Mouse (Mus musculus) spleen, adult 18-20 months (tissue): Measurements from ENCODE around the gene Arl5b.

Experiments used
- DNase-seq, 2 experiments: peaks; one replicate each; pipeline ENCODE4 v3.0.0; 2022; ENCODE audit warnings: mixed read lengths in 2 of 2

Gene Arl5b

DNA sequence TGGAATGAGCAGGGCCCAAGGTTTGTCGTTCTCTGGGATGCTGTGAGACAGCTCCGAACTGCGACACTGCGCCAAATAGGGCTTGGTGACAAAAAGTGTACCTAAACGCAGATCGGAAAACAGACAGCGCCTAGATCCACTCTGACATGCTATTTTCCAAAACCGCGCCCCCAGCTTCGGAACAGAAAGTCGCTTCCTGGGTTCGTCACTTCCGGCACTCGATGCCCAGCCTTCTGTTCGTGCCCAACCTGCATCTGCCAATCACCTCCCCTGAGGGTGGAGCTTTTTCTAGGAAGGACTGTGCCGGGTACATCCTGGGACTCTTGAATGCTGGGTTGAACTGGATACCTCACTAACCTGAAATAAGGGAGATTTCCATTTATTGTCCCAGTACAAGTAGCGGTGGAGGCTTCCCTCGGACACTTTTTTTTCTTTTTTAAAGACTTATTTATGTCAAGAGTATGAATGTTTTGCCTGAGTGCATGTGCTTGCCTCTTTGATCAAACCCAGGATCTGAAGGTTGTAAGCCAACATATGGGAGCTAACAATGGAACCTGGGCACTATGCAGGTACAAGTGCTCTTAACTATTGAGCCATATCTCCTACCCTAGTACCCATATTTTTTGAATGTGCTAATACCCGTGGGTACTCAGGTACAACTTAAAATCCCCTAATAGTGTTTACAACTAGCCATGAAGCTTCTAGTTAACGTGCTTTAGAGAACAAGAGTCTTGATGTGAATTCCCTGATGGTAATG lies at the start of gene Arl5b:
Gene Arl5b (plus strand): TSS at position 279 of the 757 bp plus-strand sequence.
- peak; percentile 75 to 82 for DNase-seq

DNA sequence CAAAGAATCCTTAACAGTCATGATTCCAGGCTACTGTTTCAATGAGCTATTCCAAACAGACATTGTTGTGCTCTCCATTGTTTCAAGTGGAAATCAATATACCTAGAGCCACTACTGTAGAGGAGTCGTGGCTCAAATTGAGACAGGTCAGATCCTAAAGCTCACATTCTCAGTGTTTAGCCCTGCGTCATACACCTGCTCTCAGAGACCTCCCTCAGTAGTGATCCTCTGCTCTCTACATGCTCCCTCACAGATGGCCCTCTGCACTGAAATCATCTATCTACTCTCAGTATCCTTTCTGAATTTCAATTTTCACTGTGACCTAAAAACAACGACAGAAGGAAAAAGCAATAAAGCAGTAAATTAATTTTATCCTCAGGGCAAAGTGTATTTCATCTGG lies 41.7 kb upstream of the Arl5b start:
- DNase-seq = no peak

DNA sequence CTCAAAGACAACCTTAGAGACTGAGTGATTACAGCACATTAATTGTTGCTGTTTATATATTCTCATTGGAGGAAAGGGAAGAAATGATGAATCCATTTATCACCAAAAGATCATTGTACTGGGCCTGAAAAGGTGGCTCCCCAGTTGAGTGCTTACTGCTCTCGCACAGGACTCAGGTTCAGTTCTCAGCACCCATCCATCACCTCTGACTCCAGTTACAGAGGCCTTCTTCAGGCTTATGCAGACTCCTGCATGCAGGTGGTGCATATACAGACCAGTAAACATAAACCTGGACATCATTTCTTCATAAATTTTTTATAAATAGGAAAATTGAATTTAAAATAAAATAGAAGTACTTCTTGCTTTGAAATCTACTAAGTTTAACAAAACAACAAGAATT lies 41.1 kb upstream of the Arl5b start:
- no peak for DNase-seq

DNA sequence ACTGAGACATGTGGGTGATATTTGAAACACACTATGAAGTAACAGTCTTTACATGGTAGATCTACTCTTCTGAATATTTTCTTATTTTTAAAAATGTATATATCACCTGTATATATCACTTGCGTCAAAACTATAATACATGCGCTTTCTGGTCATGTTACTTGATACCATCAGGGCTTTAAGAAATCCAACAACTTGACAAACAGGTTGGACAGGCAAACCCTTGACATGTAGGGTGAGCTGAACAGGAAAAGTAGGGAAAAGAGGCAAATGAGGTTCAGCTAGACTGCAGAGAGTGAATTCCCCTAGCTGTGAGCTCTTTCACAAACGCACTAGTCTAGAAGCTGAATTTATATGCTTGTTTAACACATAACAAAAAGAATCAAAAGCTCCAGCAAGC lies 22.4 kb upstream of the Arl5b start:
- DNase-seq = no peak

DNA sequence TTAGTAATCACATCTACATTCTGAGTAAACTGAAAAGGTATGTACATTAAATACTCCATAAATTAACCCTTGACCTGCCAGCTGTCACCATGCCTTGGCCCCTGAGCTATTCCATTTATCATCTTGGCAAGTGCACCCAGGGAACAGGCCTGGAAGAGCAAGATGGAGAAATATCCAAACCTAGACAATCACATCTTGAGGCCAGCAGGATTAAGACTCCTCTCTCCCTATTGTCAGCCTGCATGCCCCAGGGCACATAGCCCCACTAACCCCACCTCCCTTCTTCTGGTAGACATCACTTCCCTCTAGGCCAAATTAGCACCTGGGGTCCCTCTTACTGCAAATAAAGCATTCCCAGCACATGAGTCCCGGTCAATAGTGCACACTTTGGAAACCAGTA lies 21.4 kb upstream of the Arl5b start:
- DNase-seq = no peak

DNA sequence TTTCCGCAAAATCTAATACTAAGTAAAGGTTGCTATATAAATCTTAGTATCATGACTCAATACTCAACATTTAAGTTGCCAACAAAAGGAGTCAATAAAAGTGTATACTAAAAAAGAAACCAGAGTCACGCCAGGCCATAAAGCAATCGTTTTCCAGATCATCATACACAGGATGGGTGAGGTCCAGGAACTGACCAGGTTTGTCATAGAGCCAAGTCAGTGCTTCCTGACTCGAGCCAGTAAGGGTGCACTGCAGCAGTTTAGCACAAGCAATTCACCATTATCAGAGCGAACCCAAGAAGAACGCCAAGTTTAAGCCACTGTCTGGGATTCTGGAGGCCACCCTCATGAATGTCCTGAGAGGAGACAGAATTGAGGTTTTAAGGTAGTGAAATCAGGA lies 10.5 kb upstream of the Arl5b start:
- DNase-seq = no peak

DNA sequence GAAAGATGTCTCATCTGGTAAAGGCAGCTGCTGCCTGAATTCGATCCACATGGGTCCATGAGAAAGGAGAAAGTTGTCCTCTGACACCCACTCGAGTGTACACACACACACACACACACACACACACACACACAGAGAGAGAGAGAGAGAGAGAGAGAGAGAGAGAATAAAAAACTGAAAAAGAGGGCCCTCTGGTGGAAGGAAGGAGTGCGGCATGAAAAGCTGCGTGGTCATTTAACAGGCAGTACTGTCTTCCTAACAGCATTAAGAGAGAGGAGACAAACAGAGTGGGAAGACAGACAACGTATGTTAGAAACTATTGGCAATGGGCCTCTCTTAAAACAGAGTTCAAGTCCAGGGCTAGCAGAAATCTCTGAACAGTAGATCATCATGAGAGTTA lies 8.9 kb upstream of the Arl5b start:
- no peak for DNase-seq

DNA sequence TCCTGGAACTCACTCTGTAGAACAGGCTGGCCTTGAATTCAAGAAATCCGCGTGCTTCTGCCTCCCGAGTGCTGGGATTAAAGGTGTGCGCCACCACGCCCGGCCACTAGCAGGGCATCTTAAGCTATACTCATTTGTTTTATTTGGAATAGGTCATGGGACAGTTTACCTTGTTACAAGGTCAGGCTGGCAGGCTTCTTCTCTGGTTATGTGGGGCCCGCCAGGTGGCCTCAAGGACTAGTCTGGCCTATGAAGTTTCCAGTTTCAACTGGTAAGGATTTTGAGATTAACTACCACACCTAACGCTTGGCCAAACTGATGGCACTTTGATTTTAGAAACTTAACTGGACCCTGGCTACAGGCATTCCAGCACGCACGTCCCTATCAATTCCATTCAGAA lies 5.3 kb downstream of the Arl5b start:
- peak in 1 of 2 experiments; percentile 9 for DNase-seq

DNA sequence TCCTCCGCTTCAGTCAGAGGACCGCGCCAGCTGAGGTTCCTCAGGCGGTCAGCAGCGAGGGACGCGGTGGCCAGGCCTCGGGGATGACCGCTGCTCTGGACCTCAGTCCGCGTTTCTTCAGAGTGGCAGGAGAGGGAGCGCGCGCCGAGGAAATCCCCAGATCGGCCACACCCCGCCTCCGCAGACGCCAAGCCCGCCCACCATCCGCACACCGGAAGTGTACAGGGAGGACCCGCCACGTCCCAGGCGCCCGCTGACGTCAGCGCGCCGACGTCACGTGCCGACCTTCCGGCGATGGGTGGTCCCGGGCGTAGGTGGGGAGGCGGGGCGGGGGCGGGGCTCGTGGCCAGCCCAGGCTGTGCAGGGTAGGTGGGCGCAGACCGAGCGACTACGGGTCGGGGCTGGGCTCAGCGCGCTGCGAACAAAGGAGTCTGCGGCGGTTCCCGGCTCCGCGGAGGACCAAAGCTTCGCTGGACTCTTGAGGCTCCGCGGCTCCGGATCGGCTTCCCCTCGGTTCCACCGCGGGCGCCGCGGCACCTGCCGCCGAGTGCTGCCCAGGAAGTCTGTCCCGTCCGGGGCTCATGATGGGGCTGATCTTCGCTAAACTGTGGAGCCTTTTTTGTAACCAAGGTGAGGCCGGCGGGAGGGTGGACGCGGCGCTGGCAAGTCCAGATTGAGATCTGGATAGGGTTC lies 5.9 kb downstream of the Arl5b start, which contains the start of gene Nsun6:
Gene Nsun6 (minus strand): TSS at position 125 of the 693 bp plus-strand sequence.
- peak; percentile 95 to 96 for DNase-seq

DNA sequence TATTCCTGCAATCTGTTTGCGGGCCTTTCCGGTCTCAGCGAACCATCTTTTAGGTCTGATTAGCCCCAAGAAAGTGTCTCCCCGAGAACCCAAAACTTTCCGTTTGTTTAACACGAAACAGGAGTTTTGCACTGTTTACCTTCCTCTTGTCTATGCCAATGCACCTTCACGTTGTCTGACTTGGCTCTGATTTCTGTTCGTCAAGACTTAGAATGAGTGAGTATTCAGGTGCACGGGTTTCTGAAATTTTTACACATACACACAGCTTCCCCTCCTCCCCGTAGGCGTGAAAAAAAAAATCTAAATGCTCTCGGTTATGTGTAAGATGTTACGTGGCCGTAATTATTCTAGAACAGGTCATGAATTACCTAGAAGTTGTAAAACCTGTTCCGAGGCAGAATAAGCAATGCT lies 6.6 kb downstream of the Arl5b start:
- no peak for DNase-seq

DNA sequence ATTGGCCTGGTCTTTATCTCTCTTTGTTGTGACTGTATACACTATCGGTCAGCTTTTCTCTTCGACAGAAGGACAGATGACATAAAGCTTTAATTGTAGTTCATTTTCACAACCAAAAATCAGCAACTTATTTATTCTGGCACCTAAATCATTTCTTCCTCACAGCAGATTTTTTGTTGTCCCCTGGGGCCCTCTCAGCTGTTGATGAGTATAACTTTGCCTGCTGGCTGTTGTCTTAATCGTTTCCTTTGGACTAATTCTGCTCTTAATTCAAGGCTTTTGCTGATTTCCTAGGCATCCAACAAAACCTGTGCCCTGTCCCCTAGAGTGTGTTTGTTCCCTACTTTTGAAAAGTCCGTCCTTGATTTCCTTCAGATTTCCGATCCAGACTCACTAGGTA lies 9.0 kb downstream of the Arl5b start:
- no peak for DNase-seq

DNA sequence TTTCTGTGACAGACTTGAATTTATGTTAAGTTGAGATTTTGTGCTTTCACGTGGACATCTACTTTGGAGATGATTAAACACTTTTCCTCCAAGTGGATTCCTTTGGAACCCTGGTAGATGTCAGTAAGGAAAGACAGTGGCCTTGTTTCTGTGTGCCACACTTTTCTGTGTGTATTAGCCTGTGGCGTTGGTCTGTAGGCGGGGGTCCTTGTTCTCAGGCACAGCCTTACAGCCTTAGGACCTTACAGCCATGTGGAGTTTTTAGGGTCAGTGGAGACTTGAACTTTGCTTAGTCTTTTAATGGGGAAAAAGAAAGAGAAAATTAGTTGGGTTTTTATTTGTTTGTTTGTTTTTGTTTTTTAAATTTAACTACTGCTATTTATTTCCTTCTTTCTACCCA lies 11.7 kb downstream of the Arl5b start:
- DNase-seq = no peak

DNA sequence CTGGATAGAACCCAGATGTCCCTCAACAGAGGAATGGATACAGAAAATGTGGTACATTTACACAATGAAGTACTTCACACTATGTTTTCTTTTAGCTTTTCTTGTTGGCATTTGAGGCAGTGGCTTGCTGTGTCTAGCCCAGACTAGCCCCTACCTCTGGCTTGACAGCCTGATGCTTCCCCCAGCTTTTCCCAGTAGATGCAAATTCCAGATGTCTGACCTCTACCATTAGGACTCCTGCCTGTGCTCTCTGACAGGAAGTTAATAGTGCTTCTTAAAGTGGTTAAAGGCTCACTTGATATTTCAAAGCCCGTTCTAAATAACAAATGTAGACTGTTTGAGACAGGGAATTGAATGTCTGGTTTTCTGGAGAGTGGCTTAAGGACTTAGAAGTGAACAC lies 14.6 kb downstream of the Arl5b start:
- DNase-seq = no peak

DNA sequence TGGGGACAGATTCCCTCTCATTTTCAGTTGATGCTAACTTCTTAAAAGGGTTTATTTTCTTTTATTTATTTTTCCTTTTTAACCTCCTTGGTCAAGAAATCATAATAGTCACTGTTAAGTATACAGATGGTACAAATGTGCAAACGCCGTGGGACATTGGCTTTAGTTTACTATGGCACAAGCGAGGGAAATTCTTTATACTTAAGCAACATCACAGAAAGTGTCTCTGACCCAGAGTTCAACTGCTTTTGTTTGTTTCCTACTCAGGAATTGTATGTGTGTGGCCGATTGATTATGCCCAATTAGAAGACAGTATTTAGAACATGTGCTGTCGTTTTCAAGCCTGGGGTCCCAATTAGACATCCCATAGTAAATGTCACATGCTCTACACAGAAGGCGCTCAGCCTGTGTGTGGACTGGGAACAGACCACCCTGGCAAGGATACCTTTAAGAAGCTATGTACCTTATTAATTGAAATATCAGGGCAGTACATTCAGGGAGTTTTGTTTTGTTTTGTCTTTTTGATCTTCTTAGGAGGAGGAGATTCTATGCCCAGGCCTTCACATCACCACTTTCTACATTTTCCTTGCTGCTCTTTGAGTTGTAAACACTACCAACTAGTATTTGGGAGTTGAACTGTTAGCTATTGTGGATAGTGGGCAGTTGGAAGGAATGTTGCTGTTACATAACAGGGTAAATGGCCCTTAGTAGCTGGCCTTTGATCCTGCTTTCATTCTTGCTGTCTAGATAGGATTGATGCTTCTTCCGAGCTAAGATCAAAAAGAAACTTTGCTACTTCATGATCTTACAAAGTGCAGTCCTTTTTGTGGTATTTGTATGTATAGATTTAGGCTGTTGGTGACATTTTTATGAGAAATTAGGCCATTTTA lies 15.4 kb downstream of the Arl5b start:
- DNase-seq = no peak

DNA sequence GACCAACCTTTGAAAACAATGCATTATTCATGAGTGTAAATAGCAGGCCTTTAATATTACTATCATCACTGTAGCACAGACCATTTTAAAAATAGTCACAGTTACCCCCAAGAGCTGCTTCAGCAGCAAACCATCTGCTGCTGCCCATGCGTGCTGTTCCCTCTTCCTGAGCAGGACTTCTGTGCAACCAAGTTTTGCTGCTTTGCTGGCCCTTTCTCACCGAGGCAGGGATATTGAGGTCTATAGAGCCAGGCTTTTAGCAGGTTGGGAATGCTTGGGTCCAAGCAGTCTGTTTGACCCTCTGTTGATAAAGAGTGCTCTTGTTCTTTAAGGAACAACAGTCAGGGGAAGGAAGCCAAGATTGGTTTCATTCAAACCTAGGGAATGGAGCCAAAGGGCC lies 16.3 kb downstream of the Arl5b start:
- DNase-seq = no peak

DNA sequence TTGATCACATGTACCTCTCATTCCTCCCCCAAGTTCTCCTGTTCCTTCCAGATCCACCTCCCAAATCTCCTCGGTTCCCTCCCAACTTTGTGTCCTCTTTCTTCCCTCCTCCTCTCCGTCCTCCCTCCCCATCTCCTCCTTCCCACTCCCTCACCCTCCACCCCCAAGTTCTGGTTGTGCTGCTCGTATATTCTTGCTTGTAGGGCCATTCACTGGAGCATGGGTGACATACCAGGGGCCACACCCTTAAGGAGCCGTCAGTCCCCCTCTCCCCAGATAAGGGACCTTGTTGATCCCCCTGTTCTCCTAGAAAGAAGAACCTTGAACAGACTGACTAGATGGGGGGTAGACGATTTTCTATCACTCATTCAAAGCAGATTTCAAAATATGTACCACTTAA lies 17.9 kb downstream of the Arl5b start:
- no peak for DNase-seq

DNA sequence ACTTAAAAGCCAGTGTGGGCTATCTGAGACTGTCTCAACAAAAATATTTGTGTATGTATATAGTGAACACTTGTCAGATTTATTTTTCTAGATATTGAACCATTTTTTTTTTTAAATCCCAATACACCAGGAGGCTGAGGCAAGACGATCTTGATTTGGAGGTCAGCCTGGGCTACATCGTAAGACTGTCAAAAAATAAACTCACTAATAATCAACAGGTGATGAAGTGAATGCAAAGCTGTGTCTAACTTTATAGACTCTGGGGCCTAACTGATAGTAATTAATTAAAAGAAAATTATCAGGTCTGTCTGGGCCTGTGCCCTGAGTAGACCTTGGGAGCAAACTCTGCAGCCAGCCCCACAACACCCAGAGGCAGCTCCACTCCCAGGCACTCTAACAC lies 34.5 kb downstream of the Arl5b start:
- DNase-seq = no peak

DNA sequence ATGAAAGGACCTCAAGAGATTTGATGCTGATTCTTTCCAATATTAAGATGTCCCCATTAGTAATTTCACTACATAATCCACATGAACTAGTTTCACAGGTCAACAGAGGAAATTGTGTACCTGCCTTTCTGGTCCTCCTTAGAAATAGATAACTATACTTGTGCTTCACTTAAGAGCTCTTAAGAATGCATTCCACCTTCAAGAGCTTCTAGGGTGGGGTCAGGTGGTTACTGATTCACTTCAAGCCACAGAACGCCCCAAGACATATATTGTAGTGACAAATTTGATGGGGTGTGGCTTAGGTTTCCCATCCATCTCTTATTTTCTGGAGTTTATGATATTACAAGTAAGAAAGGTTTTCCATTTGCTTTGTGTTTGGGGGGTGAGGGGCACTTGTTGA lies 38.1 kb downstream of the Arl5b start:
- DNase-seq = no peak

DNA sequence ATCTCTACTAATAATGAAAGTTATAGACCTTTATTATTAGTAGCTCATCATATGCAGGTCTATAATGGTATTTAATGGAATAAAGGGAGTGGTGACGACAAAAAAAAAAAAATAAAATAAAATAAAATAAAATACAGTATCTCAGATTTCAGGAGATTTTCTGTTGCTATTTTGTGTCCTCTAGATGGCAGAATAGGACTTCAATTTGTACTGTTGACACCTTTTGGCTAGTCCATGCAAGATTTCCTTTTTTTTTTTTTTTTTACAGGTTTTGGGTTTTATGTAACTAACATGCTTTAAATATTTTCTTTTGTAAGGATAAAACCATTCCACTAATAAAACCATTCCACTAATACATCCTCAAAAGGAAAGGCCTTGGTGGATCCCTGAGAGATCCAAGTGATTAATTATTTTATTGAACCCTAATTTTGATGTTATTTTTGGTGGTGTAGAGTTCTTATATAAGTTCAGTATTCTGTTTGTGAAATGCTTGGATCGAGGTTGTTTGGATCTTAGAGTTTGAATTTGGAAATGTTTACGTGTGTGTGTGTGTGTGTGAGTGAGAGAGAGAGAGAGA lies 47.4 kb downstream of the Arl5b start:
- DNase-seq = no peak

DNA sequence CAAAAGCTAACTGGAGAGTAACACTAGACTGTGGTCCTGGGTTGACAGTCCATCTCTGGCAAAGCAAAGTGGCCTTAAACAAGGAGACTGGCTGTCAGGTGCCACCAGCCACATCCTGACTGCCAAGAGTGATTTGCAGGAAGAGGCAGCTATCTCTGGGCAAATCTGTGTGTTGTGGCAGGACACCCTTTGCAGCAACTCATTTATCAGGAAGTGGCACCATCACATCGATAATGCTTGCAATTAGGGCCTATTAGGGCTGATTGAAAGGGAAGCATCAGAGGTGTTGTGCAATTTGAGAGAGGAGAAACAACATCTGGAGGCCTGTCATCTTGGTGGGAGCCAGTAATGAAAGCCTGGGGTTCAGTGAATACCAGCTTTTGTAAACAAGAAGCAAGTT lies 55.2 kb downstream of the Arl5b start:
- no peak for DNase-seq

DNA sequence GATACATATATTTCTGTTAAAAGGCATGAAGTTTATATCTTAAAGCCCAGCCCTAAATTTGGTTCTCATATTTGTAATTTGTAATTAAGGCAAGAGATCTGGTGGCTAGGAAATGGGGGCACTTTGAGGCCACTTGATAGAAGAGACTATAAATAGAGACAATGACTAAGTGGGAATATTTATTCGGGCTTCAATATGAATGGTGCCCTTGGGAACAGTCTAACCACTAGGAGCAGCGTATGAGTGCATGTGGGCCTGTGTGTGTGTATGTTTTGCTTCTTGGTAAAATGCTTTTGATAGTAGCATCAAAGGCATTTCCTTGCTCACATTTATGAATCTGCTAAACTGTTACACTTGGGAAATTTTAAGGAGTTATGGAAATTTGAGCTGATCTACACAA lies 62.1 kb downstream of the Arl5b start:
- no peak for DNase-seq

DNA sequence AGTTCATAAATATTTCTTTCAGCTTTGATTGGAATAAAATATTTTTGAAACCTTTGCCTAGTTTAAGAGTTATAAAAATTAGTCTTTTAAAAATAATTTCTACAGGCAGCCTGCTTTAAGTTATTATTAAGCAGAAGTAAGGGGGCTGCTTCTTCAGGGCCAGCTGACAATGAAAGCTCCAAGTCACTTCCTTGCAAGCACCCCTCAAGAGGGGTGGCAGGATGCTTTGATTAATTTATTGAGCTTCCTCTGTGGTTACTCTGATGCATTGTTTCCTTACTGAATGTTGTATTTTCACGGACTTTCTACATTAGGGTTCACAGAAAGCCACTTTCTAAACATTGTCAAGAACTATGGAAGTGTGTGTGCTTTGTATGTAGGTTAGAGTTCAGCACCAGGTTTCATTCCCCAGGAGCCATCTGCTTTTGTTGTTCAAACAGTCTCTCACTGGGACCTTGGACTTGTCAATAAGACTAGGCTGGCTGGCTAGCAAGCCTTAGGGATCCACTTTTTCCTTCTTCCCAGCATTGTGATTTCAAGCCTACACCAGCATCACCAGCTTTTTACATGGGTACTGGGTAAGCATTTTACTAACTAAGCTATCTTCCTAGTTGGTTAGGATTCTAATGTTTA lies 62.7 kb downstream of the Arl5b start:
- no peak for DNase-seq

DNA sequence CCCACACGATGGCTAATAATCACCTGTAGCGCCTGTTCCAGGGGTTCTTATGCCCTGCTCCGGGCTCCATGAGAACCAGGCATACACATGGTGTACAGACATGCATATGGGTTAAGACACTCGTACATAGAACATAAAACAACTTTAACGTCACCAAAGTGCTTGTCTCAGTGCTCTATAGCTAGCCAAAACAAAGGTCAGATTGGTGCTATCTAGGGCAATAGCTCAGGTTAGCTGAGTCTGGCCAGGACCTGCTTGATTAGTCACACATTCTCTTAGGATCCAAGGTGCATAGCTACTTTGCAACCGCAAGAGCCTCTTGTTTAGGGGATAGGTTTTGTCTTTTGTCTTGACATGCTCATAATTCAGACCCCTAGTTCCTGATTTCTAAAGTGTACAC lies 63.5 kb downstream of the Arl5b start:
- DNase-seq = no peak
